Mouse (Mus musculus) mammary gland, adult 2 months (tissue): ENCODE data around the gene Hspa1l. TPM values are rescaled to one million over a fixed set of nuclear protein-coding genes. Genes with fewer than 3 reads are reported as not detected.

Source experiments
- polyA plus RNA-seq: library from polyadenylated mRNA; depleted of rRNA; stranded (reverse); fragments of >200 nt; gene quantifications from 2 replicates; pipeline ENCODE4 v1.2.3, GENCODE M21; 2012; ENCODE audit warnings: low replicate concordance; rRNA removed

The Hspa1l gene
- polyA plus RNA-seq: 0.30 and 3.0 TPM in 2 replicates

DNA sequence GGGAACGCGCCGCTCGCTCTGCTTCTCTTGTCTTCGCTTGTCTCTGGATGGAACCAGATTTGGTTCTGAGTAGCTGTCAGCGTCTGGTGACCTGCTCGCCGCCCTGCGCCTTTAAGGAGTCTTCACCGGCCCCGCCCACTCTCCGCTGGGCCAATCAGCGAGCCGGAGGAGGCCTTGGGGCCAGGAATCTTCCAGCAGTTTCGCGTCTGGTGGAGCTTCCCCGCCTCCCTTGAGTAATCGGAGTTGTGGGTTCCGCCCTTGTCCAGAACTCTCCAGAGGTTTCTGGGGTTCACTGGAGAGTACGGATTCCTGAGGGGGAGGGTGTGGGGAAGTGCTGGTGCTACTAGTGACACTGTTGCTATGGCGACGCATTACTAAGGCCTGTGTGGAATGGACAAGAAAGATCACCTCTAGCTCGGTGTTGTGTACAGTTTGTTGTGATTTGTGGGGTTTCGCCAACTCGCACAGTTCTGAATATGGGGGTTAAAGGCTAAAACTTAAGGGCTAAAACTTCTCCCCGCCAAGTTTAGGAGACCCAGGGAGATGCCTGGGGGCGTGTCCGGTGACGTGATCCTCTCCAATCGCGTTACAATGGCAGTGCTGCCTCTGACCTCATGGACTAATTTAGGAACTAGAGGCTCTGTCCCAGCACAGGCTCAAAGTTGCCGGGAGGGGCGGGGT lies at the start of gene Hspa1l, which contains the start of gene Hspa1a:
TSS of gene Hspa1l (plus strand) at position 635 of the 681 bp plus-strand sequence.
TSS of gene Hspa1a (minus strand) at position 88 of the 681 bp plus-strand sequence.

DNA sequence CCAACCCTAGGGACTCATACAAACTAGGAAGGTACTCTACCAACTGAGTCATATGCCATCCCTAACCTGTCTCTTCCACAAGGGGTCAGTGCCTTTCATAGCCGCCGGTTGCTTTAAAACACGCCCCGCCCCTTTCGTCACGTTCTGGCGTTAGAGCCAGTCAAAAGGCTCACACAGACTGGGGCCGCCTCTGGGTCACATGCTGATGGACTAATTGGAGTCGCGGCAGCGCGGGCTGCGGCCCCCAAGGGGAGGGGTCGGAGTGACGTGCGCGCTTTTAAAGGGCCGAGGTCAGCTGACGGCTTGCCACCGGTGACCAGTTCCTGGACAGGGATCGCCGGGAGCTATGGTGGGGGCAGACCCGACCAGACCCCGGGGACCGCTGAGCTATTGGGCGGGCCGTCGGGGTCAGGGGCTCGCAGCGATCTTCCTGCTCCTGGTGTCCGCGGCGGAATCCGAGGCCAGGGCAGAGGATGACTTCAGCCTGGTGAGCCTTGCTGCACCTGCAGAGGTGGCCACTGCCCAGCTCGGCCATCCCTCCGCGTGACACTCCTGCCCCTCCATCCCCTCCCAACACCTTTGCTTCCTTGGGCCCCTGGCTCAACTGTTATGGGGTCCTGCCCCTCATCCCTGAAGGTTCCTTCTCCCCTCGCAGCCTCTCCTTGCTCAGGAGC lies 41.3 kb upstream of the Hspa1l start, which contains the start of gene Neu1:
TSS of gene Neu1 (plus strand) at position 193 of the 674 bp plus-strand sequence.

DNA sequence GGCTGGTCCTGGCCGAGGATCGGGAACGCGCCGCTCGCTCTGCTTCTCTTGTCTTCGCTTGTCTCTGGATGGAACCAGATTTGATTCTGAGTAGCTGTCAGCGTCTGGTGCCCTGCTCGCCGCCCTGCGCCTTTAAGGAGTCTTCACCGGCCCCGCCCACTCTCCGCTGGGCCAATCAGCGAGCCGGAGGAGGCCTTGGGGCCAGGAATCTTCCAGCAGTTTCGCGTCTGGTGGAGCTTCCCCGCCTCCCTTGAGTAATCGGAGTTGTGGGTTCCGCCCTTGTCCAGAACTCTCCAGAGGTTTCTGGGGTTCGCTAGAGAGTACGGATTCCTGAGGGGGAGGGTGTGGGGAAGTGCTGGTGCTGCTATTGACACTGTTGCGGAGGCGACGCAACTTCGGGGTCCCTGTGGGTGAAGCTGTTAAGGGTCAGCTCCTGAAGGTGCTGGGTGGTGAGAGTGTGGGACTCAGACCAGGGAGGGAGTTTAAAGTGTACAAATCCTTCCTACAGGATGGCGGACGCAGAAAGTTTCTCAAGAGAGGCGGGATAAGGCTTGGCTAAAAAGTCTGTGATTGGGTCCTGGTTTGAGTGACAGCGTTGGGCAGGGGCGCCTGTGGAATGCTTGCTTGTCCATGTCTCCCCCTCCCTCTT lies 13.2 kb upstream of the Hspa1l start, which contains the start of gene Hspa1b:
TSS of gene Hspa1b (minus strand) at position 109 of the 649 bp plus-strand sequence.

DNA sequence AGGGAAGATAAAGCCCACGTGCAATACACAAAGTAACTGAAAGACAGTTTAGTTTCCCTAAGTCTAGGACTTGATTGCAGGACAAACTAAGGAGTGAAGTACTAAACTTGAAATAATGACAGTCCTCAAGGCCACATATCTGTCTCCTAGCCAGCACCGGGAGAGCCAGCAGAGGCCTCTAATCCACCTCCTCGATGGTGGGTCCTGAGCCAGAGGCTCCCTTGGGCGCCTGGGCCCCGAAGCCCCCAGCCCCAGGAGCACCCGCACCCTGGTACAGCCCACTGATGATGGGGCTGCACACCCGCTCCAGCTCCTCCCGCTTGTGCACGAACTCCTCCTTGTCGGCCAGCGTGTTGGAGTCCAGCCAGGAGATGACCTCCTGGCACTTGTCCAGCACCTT lies 2.7 kb upstream of the Hspa1l start, which contains the start of gene Gm20481:
TSS of gene Gm20481 (plus strand) at position 91 of the 400 bp plus-strand sequence.

DNA sequence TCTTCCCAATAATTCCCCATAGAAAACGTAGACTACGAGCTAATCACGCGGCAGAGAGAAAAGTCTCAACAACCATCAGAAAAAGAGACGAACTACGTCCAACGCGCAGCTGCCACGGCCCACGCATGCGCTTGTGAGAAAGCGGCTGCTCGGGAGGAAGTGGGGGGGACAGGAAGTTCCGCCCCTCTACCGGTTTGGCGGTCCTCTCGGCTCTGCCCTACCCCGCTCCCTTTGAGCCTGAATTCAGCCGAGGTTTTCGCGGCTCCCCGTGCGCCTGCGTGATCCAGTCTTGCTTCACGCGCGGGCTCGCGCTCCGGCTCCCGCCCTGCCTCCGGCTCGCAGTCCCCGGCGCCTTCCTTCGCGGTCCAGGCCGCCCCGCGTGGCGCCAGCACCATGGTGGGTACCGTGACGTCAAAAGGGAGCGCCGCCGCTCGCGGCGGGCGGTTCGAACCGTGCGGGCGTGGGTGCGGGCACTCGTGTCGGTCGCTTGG lies 9.2 kb downstream of the Hspa1l start, which contains the start of gene Lsm2:
TSS of gene Lsm2 (plus strand) at position 173 of the 491 bp plus-strand sequence.

DNA sequence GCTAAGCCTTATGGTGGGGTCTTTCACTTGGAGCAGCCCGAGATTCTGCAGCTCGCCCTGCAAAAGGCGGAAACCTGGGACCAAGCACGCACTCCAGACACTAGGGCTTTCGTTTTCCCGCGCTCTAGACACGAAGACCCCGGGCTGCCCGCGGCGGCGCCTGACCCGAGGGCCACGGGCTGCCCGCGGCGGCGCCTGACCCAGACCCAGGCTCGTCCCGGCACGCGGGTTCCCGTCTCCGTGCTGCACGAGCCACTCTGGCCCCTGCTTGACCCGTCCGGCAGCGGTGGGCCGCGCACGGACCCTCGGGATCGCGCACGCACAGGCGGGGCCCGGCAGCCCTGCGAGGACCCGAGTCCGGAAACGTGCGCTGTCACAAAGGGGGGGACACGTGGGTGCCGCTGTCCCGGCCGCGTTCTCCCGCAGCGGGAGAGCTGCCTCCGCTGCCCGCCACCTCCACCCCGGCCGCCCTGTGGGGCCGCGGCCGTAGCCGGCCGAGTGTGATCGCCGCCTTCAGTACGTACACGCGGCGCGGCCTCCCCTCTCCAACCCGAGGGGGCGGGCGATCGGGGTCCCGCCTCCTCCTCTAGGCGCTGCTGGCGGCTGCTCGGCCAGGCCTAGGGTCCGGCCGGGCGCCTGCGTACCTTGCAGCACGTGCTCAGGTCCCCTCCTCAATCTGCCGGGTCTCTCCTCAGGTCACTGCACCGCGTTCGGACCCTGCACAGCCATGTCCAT lies 28.4 kb downstream of the Hspa1l start, which contains the start of gene Vars:
TSS of gene Vars (plus strand) at position 271 of the 735 bp plus-strand sequence.

DNA sequence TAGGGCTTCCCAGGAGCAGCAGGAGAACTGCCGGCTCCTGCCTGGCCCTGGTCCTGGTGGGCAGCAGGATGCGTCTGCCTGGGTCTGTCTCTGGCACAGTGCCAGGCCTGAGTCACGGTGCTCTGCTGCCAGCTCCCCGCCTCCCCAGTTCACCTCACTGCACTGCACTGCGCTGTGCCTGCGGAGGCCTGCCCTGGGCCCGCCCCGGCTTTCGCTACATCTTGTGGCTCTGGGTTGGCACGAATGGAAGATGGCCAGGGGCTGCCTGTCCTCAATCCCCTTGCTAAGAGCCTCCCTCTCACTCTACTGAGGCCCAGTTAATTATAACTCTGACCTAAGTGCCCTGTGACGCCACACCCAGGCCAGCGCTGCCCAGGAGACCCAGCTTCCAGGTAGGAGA lies 43.9 kb downstream of the Hspa1l start, which contains the start of gene Vwa7:
TSS of gene Vwa7 (plus strand) at position 204 of the 400 bp plus-strand sequence.

DNA sequence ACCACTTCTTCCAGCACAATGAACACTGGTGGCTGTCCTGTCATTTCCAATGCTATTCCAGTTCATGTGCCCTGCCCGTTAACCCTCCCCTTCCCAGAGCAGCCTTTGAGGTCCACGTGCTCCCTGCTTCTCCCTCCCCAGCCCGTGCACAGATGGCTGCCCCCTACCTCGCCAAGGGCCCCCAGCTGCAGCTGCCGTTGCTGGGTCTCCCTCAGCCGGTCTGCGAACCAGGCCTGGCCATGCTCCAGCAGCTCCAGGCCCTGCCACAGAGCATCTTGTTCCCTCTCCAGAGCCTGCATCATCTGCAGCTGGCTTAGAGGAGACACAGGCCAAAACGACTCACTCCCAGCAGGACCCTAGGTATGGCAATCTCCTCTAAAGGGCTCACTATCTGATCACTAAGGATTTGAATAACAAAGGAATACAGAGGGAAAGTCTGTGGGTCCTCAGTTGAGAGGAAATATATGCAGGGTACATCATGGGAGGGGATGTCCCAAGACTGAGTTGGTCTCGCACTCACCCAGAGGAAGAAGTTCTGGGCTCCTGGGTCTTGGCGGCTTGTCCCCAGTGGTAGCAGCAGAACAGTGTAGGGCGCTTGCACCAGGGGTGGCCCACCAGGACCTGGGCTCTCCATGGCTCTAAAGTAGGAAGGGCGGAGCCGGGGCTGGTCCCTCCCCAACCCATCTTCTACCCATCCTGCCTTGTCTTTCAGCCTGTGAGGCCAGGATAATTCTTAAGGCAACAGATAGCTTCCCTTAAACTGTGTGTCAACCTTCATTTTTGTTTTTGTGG lies 55.0 kb downstream of the Hspa1l start, which contains the start of gene Sapcd1:
TSS of gene Sapcd1 (minus strand) at position 740 of the 792 bp plus-strand sequence.

Other genes with a start within 250 kb of the Hspa1l start
- gene C4b, start 228.8 kb upstream of the Hspa1l start, polyA plus RNA-seq: 184 and 192 TPM in 2 replicates
- gene Cyp21a1, start 168.1 kb upstream of the Hspa1l start, polyA plus RNA-seq: 0.11 and 0.60 TPM in 2 replicates
- gene Stk19, start 135.8 kb upstream of the Hspa1l start, polyA plus RNA-seq: 48.6 and 50.3 TPM in 2 replicates
- gene Dxo, start 135.7 kb upstream of the Hspa1l start, polyA plus RNA-seq: 72.8 and 80.9 TPM in 2 replicates
- gene Skiv2l, start 122.5 kb upstream of the Hspa1l start, polyA plus RNA-seq: 77.4 and 105 TPM in 2 replicates
- 18.7 and 20.6 TPM in 2 replicates for gene Nelfe, start 122.3 kb upstream of the Hspa1l start, polyA plus RNA-seq
- 70.0 and 71.7 TPM in 2 replicates for gene Cfb, start 110.2 kb upstream of the Hspa1l start, polyA plus RNA-seq
- gene Zbtb12, start 93.2 kb upstream of the Hspa1l start, polyA plus RNA-seq: 13.1 and 14.3 TPM in 2 replicates
- 0.06 and 0.07 TPM in 2 replicates for gene Gm20547, start 90.7 kb upstream of the Hspa1l start, polyA plus RNA-seq
- 46.9 and 64.7 TPM in 2 replicates for gene C2, start 74.4 kb upstream of the Hspa1l start, polyA plus RNA-seq
- gene Ehmt2, start 74.2 kb upstream of the Hspa1l start, polyA plus RNA-seq: 189 and 339 TPM in 2 replicates
- 7.4 and 9.2 TPM in 2 replicates for gene Slc44a4, start 58.2 kb upstream of the Hspa1l start, polyA plus RNA-seq
- gene Neu1, start 41.5 kb upstream of the Hspa1l start, polyA plus RNA-seq: 48.4 and 54.9 TPM in 2 replicates
- 43.1 and 146 TPM in 2 replicates for gene Hspa1b, start 13.5 kb upstream of the Hspa1l start, polyA plus RNA-seq
- 0.30 TPM in 1 of 2 replicates, not detected in the other for gene Gm20481, start 2.8 kb upstream of the Hspa1l start, polyA plus RNA-seq
- gene Hspa1a, start 547 bp upstream of the Hspa1l start, polyA plus RNA-seq: 17.7 and 42.4 TPM in 2 replicates
- gene Lsm2, start 9.2 kb downstream of the Hspa1l start, polyA plus RNA-seq: 75.4 and 108 TPM in 2 replicates
- gene Vars, start 28.3 kb downstream of the Hspa1l start, polyA plus RNA-seq: 197 and 475 TPM in 2 replicates
- 1.4 and 3.9 TPM in 2 replicates for gene Vwa7, start 43.9 kb downstream of the Hspa1l start, polyA plus RNA-seq
- 1.7 and 2.0 TPM in 2 replicates for gene Sapcd1, start 55.3 kb downstream of the Hspa1l start, polyA plus RNA-seq
- 4.2 and 4.8 TPM in 2 replicates for gene Msh5, start 74.0 kb downstream of the Hspa1l start, polyA plus RNA-seq
- gene Clic1, start 77.3 kb downstream of the Hspa1l start, polyA plus RNA-seq: 110 and 121 TPM in 2 replicates
- gene Ddah2, start 86.3 kb downstream of the Hspa1l start, polyA plus RNA-seq: 58.1 and 90.9 TPM in 2 replicates
- gene Ly6g6c, start 92.7 kb downstream of the Hspa1l start, polyA plus RNA-seq: 1.5 and 25.2 TPM in 2 replicates
- gene Mpig6b, start 93.5 kb downstream of the Hspa1l start, polyA plus RNA-seq: 0.67 and 0.80 TPM in 2 replicates
- 5.7 and 9.0 TPM in 2 replicates for gene Ly6g6e, start 104.2 kb downstream of the Hspa1l start, polyA plus RNA-seq
- 1.1 and 2.2 TPM in 2 replicates for gene Ly6g6d, start 105.4 kb downstream of the Hspa1l start, polyA plus RNA-seq
- 0.19 TPM in 1 of 2 replicates, not detected in the other for gene Ly6g6f, start 112.9 kb downstream of the Hspa1l start, polyA plus RNA-seq
- 200 and 293 TPM in 2 replicates for gene Abhd16a, start 116.6 kb downstream of the Hspa1l start, polyA plus RNA-seq
- gene Ly6g5c, start 135.6 kb downstream of the Hspa1l start, polyA plus RNA-seq: not detected in 2 replicates
- 3.5 and 4.4 TPM in 2 replicates for gene Ly6g5b, start 142.7 kb downstream of the Hspa1l start, polyA plus RNA-seq
- gene Gpank1, start 148.8 kb downstream of the Hspa1l start, polyA plus RNA-seq: 16.3 and 24.8 TPM in 2 replicates
- gene Csnk2b, start 149.3 kb downstream of the Hspa1l start, polyA plus RNA-seq: 376 and 470 TPM in 2 replicates
- gene D17H6S53E, start 153.7 kb downstream of the Hspa1l start, polyA plus RNA-seq: 8.7 and 9.2 TPM in 2 replicates
- 0.16 and 0.93 TPM in 2 replicates for gene Apom, start 159.3 kb downstream of the Hspa1l start, polyA plus RNA-seq
- gene Bag6, start 162.5 kb downstream of the Hspa1l start, polyA plus RNA-seq: 203 and 278 TPM in 2 replicates
- 344 and 571 TPM in 2 replicates for gene Prrc2a, start 192.2 kb downstream of the Hspa1l start, polyA plus RNA-seq
- gene Aif1, start 203.4 kb downstream of the Hspa1l start, polyA plus RNA-seq: 2.8 and 5.7 TPM in 2 replicates
- gene Lst1, start 215.7 kb downstream of the Hspa1l start, polyA plus RNA-seq: 48.2 and 60.4 TPM in 2 replicates
- 118 and 400 TPM in 2 replicates for gene Ltb, start 221.7 kb downstream of the Hspa1l start, polyA plus RNA-seq
- gene Tnf, start 229.3 kb downstream of the Hspa1l start, polyA plus RNA-seq: 7.1 and 9.9 TPM in 2 replicates
- 12.2 and 19.0 TPM in 2 replicates for gene Lta, start 232.6 kb downstream of the Hspa1l start, polyA plus RNA-seq
- gene Gm16181, start 248.1 kb downstream of the Hspa1l start, polyA plus RNA-seq: 0.80 and 4.0 TPM in 2 replicates